Mouse (Mus musculus): ENCODE data around the gene Tssk1. TPM values are rescaled to one million over a fixed set of nuclear protein-coding genes. Genes with fewer than 3 reads are reported as not detected.
A peak's percentile ranks its signal among the peaks of the same experiment; 100 is the strongest.

Gene Tssk1
- total RNA-seq, 1 experiment from 2014 or later = 0.05 TPM

DNA sequence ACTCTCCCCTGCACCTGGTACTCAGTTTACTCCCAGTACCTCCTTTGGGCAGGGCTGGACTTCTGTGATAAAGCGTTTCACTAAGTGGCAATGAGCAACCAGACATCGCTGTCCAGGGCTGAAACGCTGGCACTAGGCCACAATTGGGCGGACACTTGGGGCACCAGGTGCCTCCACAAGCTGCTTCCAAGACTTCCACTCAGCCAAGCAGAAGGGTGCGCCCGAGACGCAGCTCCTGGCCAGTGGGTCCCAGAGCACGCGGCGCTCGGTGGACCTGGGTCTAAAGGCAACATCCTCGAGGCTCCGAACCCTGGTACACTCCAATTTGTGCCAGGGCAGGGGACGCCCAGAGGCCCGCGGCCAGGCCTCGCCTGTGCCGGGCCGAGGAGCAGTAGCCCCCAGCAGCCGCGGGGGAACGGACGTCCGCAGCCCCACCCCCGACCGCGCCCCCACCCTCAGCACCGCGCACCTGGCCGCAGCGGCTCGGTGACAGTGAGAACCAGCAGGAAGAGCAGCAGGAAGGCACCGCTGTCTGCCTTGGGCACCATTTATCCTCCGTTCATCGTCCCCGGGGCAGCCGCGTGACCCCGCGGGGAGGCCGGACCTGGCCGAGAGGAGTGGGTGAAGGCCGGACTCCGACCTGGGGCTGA is 3.0 kb upstream of the Tssk1 start:
- peak; percentile 19 to 36 for ATAC-seq (replicated peaks in 1 of 2; ENCODE audit: insufficient read depth in 1 of 2, low FRiP score in 2 of 2, low TSS enrichment in 1 of 2, low read depth in 1 of 2, poor library complexity in 2 of 2, severe bottlenecking in 2 of 2)

DNA sequence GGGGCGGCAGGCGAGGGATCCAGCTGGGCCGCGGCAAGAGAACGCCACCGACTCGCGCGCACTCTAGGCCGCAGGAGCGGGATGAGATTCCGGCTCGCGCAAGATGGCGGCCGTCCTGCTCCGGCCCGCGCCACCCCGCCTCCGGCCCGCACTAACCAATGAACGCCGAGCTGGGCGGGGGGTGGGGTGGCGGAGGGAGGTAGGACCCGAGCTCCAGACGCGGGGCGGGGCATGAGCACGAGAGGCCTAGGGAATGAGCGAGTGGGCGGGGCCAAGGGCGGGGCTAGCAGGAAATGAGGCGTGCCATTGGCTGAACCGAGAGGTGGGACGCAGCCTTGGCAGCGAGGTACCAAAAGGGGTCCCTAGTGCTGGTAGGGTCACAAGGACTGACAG is 2.5 kb upstream of the Tssk1 start, which contains the start of gene Gm20518:
Gene Gm20518, minus strand, starts transcription at position 105 of the 393 bp plus-strand sequence.
- peak; percentile 91 to 95 for ATAC-seq (replicated peaks in 1 of 2; ENCODE audit: insufficient read depth in 1 of 2, low FRiP score in 2 of 2, low TSS enrichment in 1 of 2, low read depth in 1 of 2, poor library complexity in 2 of 2, severe bottlenecking in 2 of 2)

DNA sequence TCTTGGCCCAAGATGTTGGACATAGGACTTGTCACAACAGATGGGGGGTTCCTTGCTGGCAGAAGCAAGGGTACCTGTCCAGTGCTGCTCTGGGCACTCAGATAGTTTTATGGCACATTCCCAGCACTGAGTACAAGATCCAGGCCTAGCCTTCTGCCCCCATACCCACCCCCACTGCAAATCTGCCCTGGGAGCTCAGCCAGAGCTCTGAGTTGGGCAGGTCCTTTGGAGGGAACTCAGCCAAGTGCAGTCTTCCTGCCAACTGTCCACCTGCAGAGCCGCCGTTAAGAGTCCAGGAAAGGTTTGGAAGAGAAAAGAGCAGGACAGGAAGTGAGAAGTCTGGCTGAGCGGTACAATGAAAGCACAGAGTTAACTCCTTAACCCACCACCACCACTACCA is 1.4 kb upstream of the Tssk1 start:
- ATAC-seq (replicated peaks in 1 of 2; ENCODE audit: insufficient read depth in 1 of 2, low FRiP score in 2 of 2, low TSS enrichment in 1 of 2, low read depth in 1 of 2, poor library complexity in 2 of 2, severe bottlenecking in 2 of 2) = no peak

DNA sequence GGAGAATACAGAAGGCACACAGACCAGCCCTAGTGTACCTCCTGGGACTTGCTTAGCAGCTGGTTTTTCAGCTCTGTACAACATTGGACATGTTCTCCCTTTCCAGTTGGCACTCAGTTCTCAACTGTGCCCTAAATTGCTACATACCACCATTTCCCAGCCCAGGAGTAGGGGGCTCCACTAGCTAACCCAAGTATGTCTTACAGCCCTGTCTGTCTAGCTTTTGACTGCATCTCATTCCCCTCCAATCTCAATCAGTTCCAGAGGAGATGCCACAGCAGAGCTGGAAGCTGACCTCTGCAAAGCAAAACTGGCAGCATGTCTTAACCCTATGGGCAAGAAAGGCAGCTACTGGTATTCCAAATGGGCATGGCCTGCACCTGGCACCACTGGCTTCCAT is 2.1 kb downstream of the Tssk1 start:
- ATAC-seq (replicated peaks in 1 of 2; ENCODE audit: insufficient read depth in 1 of 2, low FRiP score in 2 of 2, low TSS enrichment in 1 of 2, low read depth in 1 of 2, poor library complexity in 2 of 2, severe bottlenecking in 2 of 2) = no peak

DNA sequence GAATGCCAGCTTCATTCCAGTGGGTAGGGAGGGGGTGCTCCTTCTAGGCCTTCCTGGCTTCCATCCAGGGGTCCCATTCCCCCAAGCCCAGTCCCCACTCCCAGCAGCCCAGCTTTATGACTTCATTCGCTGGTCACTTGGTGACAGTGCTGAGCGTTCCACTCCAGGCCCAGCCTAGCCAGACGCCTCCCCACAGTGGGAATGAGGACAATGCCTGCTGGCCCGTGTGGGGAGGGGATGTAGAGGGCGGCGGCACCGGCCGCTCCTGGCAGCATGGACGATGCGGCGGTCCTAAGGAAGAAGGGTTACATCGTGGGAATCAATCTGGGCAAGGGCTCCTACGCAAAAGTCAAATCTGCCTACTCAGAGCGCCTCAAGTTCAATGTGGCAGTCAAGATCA is 4.4 kb downstream of the Tssk1 start, which contains the start of the genes Dgcr2 and Tssk2:
Gene Dgcr2, minus strand, starts transcription at position 101 of the 400 bp plus-strand sequence.
Gene Tssk2, plus strand, starts transcription at position 176 of the 400 bp plus-strand sequence.
- ATAC-seq (replicated peaks in 1 of 2; ENCODE audit: insufficient read depth in 1 of 2, low FRiP score in 2 of 2, low TSS enrichment in 1 of 2, low read depth in 1 of 2, poor library complexity in 2 of 2, severe bottlenecking in 2 of 2) = no peak

DNA sequence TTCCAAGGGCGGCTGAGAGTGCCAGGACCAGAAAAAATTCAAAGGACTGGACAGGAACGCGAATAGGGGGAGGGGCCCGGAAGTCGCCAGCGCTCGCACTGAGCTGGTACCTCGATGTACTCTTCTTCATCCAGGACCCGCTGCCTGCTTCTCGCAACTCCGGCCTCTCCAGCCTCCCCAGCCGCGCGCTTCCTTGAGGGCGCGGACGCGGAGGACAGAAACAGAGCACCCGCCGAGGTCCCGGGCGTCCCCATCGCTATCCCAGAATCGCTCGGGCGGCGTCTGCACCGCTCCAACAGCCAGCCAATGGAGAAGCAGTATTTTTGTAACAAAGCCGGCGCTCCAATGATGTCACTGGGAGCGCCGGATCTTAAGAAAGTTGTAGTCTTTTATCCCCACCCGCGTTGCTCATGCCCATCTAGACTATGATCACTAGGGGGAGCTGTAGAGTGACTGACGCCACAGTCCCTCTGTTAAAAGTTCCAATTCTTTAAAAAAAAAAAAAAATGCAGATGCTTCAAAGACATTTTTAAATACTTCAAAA is 17.1 kb downstream of the Tssk1 start, which contains the start of gene Ess2:
Gene Ess2, minus strand, starts transcription at position 297 of the 544 bp plus-strand sequence.
- peak; percentile 95 to 98 for ATAC-seq (replicated peaks in 1 of 2; ENCODE audit: insufficient read depth in 1 of 2, low FRiP score in 2 of 2, low TSS enrichment in 1 of 2, low read depth in 1 of 2, poor library complexity in 2 of 2, severe bottlenecking in 2 of 2)

DNA sequence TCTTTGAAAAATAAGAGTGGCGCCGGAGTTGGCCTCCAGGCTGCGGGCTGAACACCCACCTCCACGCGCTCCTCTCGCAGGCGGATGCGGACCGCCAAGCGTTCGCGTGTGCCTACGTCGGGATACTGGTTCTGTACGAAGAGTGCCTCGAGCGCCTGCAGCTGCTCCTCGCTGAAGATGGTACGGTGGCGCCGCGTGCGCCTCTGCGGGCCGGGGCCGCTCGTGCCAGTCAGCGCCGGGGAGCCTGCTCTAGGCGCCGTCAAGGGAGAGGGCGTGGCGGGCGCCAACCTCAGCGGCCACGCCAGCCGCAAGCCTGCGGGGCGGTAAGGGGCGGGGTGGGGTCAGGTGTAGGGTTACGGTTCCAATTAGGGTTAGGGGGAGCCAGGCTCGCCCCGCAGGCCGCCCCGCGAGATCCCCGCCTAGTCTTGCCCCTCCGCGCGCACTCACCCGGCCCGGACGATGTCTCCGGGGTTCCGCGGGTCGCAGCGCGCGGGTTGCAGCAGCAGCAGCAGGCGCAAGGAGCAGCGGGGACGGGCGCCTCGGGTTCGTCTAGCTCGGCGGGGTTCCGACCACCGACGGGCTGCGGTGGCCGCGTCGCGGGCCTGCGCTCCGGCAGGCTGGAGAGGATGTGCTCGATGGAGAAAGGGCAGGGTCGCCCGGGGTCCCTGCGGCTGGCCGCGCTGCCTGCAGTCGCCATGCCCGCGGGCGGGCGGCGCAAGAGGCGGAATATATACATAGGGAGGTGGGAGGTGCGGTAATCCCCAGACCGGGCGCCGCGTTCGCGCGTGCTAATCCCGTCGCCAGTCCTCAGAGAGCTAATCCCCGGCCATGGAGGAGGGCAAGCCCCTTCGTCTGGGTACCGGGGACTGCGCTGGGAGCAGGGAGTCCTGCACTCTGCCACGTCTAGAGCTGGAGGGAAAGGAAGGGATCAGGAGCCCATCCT is 20.6 kb downstream of the Tssk1 start, which contains the start of gene Gsc2:
Gene Gsc2, minus strand, starts transcription at position 753 of the 943 bp plus-strand sequence.
- no peak for ATAC-seq (replicated peaks in 1 of 2; ENCODE audit: insufficient read depth in 1 of 2, low FRiP score in 2 of 2, low TSS enrichment in 1 of 2, low read depth in 1 of 2, poor library complexity in 2 of 2, severe bottlenecking in 2 of 2)

DNA sequence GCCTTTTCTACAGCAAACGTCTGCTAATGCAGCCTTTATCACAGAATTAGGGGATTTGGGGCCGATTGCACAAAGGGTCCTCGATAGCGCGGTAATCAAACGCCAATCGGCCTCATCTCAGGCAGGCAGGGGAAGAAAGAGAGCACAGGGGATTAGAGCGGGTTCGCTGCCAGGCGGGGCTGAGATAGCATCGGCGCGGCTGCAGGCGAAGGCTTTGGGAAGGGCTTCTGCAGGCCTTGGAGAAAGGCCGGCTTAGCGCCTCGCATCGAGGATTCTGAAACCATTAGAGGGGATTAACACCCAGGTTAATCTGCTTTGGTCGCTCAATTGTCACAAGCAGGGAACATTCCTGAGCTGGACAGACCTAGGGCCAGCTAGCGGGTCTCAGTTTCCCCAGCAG is 26.6 kb downstream of the Tssk1 start:
- no peak for ATAC-seq (replicated peaks in 1 of 2; ENCODE audit: insufficient read depth in 1 of 2, low FRiP score in 2 of 2, low TSS enrichment in 1 of 2, low read depth in 1 of 2, poor library complexity in 2 of 2, severe bottlenecking in 2 of 2)

DNA sequence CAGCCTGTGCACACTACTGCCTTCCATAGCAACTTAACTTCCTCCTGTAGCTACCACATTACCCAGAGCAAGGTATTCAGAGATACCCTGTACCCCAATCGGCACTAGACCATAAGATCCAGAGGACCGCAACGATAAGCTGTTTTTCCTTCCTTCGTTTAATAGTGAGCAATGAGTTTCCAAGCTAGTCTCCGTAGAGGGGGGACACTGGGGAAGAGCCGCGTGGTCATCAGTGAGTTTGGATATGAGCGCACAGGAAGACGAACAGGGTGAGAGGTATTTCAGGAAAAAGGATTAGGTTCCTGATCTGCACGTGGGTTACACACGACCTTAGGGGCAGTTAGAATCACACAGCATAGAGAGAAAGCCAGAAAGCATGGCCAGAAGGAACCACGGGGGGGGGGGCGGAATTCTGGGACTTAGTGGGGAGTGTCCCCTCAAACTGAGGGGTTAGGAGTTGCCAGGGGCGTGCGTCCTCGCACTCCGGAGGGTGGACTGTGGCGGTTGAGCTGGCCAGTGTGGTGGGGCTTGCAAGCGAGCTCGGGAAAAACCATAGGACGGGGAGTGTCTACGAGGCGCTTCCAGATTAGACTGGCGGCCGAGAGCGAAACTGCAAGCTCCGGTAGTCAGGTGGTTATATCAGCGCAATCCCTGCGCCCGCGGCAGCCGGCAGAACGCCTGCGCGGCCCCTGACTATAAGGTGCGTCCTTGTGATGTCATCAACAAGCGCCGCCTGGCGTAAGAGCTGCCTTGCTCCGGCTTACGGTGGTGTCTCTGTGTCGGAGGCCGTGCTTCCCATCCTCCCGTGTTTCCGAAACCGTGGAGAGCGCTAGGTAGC is 27.5 kb downstream of the Tssk1 start:
- ATAC-seq (replicated peaks in 1 of 2; ENCODE audit: insufficient read depth in 1 of 2, low FRiP score in 2 of 2, low TSS enrichment in 1 of 2, low read depth in 1 of 2, poor library complexity in 2 of 2, severe bottlenecking in 2 of 2) = peak; percentile 92 to 95

DNA sequence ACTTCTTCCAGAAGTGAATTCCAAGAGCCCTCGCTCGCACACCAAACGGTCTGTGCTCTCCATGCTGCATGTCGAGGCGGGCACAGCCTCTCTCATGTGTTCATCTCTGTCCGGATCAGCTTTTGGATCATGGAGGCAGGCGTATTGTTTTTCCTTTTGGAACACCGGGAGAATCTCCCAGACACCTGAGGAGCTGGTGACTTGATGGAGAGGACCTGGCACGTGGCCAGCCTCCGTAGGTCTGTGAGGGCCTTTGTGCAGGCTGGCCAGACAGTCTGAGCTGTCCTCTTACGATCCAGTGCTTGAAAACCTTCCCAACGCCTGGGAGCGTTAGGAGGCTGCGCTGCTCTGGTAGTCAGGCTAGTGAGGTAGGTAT is 28.1 kb downstream of the Tssk1 start:
- ATAC-seq (replicated peaks in 1 of 2; ENCODE audit: insufficient read depth in 1 of 2, low FRiP score in 2 of 2, low TSS enrichment in 1 of 2, low read depth in 1 of 2, poor library complexity in 2 of 2, severe bottlenecking in 2 of 2) = no peak

DNA sequence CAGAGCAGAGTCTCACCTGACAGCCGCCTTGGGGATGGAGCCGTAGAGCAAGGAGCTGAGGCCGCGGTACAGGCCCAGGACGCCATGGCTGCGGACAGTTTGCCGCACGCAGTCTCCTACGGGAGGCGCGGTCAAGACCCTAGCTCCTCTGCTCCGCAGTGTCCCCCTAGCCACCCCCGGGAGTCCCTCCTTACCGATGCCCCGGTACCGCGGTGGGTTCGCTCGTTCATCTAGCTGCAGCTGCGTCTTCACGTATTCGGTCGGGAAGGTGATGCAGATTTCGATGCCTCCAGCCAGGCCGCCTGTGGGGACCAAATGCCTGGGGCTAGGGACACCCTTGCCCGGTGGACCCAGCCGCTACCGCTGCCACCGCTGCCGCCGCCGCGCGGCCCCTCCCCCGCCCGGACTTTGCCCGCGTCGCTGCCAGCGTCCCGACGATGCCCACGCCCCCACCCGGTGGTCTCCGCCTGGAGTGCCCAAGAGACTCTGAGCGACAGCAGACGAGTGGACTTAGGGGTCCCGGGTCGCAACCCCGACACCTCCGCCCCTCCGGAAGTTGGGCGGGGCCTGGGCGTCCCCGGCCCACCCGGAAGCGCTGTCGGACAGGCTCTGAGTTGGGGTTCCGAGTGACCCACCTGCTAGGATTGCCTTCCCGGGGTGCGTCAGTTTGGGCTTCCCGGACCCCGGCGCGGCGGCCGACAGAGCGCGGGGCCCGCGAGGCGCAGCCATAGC is 33.5 kb downstream of the Tssk1 start:
- ATAC-seq (replicated peaks in 1 of 2; ENCODE audit: insufficient read depth in 1 of 2, low FRiP score in 2 of 2, low TSS enrichment in 1 of 2, low read depth in 1 of 2, poor library complexity in 2 of 2, severe bottlenecking in 2 of 2) = no peak

DNA sequence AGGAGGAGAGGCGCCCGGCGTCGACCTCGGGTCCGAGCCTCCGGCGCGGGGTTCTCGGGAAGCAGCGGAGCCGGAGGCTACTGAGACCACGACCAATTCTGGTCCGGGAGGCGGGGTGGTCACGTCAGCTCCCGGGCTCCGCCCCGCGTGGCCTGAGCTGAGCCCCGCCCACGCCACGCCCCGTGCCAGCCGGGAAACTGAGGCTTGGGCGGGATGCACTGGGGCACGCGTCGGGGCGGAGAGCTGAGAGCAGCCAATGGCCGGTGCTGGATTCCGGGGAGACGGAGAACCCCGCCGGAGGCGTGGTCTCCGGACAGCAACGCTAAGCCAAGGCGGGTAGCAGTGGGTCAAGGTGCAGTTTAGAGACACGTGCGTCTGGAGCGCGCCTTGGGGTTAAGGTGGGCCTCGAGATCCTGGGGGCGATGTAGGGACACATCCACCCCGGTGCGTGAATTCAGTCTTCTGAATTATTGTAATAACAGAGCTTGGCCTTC is 34.1 kb downstream of the Tssk1 start, which contains the start of gene Slc25a1:
Gene Slc25a1, minus strand, starts transcription at position 133 of the 494 bp plus-strand sequence.
- peak; percentile 42 to 46 for ATAC-seq (replicated peaks in 1 of 2; ENCODE audit: insufficient read depth in 1 of 2, low FRiP score in 2 of 2, low TSS enrichment in 1 of 2, low read depth in 1 of 2, poor library complexity in 2 of 2, severe bottlenecking in 2 of 2)

DNA sequence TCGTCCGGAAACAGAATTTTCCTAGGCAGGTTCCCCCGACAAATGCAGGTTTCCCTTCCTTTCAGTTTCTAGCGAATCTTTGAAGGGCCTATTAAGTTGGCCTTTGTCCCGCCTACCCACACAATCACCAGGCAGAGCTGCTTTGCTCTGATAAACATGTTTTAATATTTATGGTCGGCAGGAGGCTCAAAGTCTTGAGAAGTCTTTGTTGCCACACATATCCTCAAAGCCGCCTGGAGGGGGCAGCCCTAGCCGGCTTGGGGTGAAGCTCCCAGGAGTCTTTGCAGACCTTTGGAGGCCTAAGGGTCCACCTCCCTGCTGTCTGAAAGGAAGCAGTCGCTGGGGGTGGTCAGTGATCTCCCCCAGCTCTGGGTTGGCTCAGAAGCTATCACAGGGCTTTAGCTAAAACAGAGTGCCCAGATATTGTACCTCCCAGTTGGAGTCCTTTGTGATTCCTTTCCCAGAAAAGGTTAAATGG is 34.6 kb downstream of the Tssk1 start:
- ATAC-seq (replicated peaks in 1 of 2; ENCODE audit: insufficient read depth in 1 of 2, low FRiP score in 2 of 2, low TSS enrichment in 1 of 2, low read depth in 1 of 2, poor library complexity in 2 of 2, severe bottlenecking in 2 of 2) = peak; percentile 89 to 90

DNA sequence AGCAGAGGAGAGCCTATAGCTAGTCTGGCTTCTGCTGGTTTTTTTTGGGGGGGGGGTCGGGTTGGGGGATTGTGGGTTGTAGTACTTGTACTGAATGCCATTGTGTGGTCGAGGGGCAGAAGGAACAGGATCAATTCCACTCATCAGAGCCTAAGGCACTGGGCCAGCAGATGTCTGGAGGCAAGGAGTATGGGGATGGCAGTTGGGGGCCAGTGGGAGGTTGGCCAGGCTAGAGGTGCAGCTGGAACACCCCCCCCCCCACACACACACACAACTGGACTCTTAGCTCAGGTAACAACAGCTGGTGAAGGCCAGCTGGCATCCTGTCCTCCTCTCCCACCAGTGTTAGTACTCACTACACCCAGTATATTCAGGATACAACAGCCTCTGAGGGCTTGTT is 35.2 kb downstream of the Tssk1 start:
- ATAC-seq (replicated peaks in 1 of 2; ENCODE audit: insufficient read depth in 1 of 2, low FRiP score in 2 of 2, low TSS enrichment in 1 of 2, low read depth in 1 of 2, poor library complexity in 2 of 2, severe bottlenecking in 2 of 2) = no peak

DNA sequence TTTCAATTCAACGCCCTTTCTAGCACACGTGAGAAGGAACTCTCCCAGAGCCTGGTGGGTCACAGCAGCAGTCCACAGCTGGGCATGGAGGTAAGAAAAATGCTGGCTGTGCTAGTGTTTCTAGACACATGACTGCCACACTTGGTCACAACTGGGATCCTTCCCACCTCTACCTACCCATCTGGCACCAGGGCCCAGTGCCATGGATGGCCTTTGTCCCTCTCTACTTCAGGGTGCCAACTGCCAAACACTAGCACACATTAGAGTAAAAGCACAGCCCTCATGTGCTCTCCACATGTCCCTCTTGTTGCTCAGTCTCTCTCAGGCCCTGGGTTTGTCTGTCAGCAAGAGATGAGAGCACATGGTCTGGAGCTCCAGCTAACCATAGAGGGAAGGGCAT is 35.6 kb downstream of the Tssk1 start:
- no peak for ATAC-seq (replicated peaks in 1 of 2; ENCODE audit: insufficient read depth in 1 of 2, low FRiP score in 2 of 2, low TSS enrichment in 1 of 2, low read depth in 1 of 2, poor library complexity in 2 of 2, severe bottlenecking in 2 of 2)

DNA sequence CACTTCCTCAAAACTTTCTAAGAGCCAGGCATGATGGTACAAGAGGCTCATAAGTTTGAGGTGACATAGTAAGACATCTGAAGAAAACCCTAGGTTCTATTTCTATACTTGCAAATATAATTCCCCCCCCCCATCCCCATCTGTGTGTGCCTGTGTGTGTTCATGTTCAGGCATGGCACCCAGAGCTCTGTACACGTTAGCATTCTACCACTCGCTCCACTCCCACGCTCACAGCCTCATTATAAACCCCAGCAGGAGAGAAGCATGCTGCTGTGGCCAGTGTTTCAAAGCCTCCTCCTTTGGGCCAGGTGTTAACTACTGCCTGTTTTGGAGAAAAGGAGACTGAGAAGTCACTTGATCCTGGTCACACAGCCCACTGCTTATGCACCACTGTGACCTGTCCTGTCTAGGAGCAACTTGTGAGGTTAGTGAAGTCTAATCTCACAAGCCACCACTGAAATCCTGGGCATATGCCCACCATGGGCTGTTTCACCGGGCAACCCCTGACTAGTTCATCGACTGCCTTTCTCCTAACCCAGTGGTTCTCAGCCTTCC is 38.0 kb downstream of the Tssk1 start:
- no peak for ATAC-seq (replicated peaks in 1 of 2; ENCODE audit: insufficient read depth in 1 of 2, low FRiP score in 2 of 2, low TSS enrichment in 1 of 2, low read depth in 1 of 2, poor library complexity in 2 of 2, severe bottlenecking in 2 of 2)
